Mouse (Mus musculus): ENCODE results near the gene Mettl22.

GRCm38 (mm10) chr16:8529389-8529788, 58.8 kb downstream of the Mettl22 start:
- TF ChIP-seq POLR2A (IDR thresholded peaks at IDR 0.05; ENCODE audit: low read depth, low read length) (no peak), CTCF (IDR thresholded peaks at IDR 0.05; ENCODE audit: borderline replicate concordance, insufficient read depth, low read length) (no peak)
